Mouse (Mus musculus) neural tube, embryonic 14.5 days (tissue): ENCODE measurements around the gene D8Ertd738e. TPM values are rescaled to one million over a fixed set of nuclear protein-coding genes. Genes with fewer than 3 reads are reported as not detected.

Source experiments
- ATAC-seq: fragments of 200-750 bp; cut with Nextera tagmentation; 2 replicates; pipeline ENCODE4 v1.8.0; 2017; ENCODE audit warnings: low read depth, mild to moderate bottlenecking, moderate TSS enrichment, moderate library complexity
- H3K27ac ChIP-seq: fragments of 300-500 bp; sonication (generic); 2 replicates; pipeline ENCODE4 v1.5.1; 2014; ENCODE audit warnings: low read depth, mild to moderate bottlenecking, control low read depth, low read length, moderate library complexity, mixed read lengths
- H3K27me3 ChIP-seq: fragments of 300-500 bp; sonication (generic); 2 replicates; pipeline ENCODE4 v1.6.1; 2014; ENCODE audit warnings: low read length; ENCODE audit not compliant: control insufficient read depth, insufficient read depth
- H3K36me3 ChIP-seq: fragments of 300-500 bp; sonication (generic); 2 replicates; pipeline ENCODE4 v1.6.1; 2014; ENCODE audit warnings: low read length, mixed read lengths; ENCODE audit not compliant: control insufficient read depth, insufficient read depth
- H3K4me1 ChIP-seq: fragments of 300-500 bp; sonication (generic); 2 replicates; pipeline ENCODE4 v1.6.1; 2014; ENCODE audit warnings: low read length; ENCODE audit not compliant: control insufficient read depth, insufficient read depth
- H3K4me2 ChIP-seq: fragments of 300-500 bp; sonication (generic); 2 replicates; pipeline ENCODE4 v1.6.1; 2014; ENCODE audit warnings: mild to moderate bottlenecking, low read depth, low read length, control low read depth
- H3K4me3 ChIP-seq: fragments of 300-500 bp; sonication (generic); 2 replicates; pipeline ENCODE4 v1.5.1; 2014; ENCODE audit warnings: low read depth, low read length, control low read depth, mixed read lengths
- H3K9ac ChIP-seq: fragments of 300-500 bp; sonication (generic); replicated peaks from 2 replicates; pipeline ENCODE4 v1.6.1; 2014; ENCODE audit warnings: low read depth, mild to moderate bottlenecking, control low read depth, low read length, mixed read lengths
- H3K9me3 ChIP-seq: fragments of 300-500 bp; sonication (generic); 2 replicates; pipeline ENCODE4 v1.6.1; 2016; ENCODE audit warnings: low read length; ENCODE audit not compliant: control insufficient read depth
- WGBS: fragments of 180-500 bp; shearing (Covaris S2); extraction: QIAGEN DNeasy Blood & Tissue Kit; methylation state at CpG from one replicate; pipeline ENCODE4 v1.1.7; 2014; 5-methylcytosine and 5-hydroxymethylcytosine counted together
- polyA plus RNA-seq: library from polyadenylated mRNA; unstranded; fragments of >200 nt; fragmentation: Nextera tagmentation; extraction: Ambion mirVana; gene quantifications from 2 replicates; pipeline ENCODE4 v1.2.1, GENCODE M21; 2014

Gene D8Ertd738e
- polyA plus RNA-seq, 1 experiment from 2014 or later = 294 TPM

DNA sequence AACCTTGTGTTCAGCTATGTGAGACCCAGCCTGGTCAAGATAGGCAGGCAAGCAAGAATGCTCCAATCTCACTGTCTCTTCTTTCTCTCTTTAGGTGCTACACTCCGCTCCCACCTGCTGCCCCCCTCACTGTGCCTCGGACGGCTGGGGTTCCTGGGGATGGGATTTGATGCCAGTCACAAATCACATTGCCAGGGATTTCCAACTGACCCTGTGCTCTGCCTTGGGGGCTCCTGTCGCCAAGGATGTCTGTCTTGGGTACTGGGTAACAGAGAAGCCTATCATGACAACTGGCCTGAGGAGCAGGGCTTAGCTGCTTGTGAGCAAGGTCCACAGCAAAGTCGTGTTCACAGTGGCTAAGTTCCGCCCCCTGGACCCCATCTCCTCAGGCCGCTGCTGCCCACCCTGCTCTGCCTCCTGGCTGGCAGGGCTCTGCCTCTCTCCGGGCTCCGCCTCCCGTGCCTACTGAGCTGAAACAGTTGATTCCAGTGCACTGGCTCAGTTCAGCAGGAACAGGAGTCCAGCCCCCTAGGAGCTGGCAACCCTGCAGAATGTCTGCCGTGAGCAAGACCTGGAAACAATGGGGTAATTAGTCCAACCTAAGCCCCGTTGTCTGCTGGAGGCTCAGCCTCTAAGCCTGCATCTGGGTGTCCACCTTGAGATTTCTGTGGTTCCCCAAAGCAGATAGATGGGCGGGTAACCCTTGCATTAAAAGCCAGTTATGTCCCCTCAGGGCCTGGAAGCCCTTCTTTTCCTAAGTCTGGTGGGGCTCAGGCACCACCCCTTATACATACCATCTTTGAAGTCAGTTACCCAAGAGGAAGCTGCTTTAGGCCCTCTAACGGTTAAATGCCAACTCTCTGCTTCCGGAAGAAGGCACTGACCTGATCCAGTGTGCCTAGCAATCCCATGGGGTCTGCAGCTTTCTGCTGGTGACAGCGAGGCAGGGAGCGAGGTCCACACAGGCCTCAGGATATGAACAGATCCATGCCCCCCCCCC is 40.8 kb downstream of the D8Ertd738e start:
- peaks cover 28% of the 10 kb centered on the region for H3K36me3 ChIP-seq
- no peak; the same call in 1 of the 2 replicates for ATAC-seq
- no peaks in the 10 kb centered on the region for H3K27me3 ChIP-seq
- no peaks in the 10 kb centered on the region for H3K9me3 ChIP-seq
- H3K4me1 ChIP-seq = peaks cover 11% of the 10 kb centered on the region; the same call in 1 of the 2 replicates
- 0 out of 2 replicates have a peak overlapping the region, but pooled peaks have one; percentile 11 for H3K9ac ChIP-seq
- H3K4me3 ChIP-seq = no peak overlapping the region
- H3K4me2 ChIP-seq = no peak overlapping the region
- H3K27ac ChIP-seq = peak overlapping the region; percentile 16; the same call in 1 of the 2 replicates
- WGBS = 43% methylated on average over 17 of the region's 17 CpGs

DNA sequence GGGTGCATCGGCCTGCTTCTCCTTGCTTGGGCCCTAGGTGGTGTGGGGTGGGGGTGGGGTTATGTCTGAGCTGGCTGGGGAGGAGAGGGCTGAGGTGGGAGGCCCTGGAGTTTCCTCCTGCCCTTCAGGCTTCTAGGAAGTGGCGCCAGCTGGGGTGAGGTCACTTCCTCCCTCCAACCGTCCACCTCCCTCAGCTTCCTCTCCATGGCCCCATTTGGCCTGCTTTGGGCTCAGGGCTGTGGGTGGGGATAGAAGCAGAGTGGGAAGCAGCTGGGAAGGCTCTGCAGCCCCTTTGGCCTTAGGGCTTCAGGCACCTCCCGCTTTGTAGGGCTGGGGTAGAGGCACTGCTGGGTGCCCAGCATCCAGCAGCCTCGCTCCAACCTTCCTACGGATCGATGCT is 41.7 kb downstream of the D8Ertd738e start:
- peaks cover 20% of the 10 kb centered on the region for H3K36me3 ChIP-seq
- no peak overlapping the region for H3K27ac ChIP-seq
- H3K9ac ChIP-seq = 0 out of 2 replicates have a peak overlapping the region, but pooled peaks have one; percentile 4
- no peak overlapping the region for H3K4me3 ChIP-seq
- no peak for ATAC-seq
- H3K4me1 ChIP-seq = peaks cover 11% of the 10 kb centered on the region; the same call in 1 of the 2 replicates
- H3K27me3 ChIP-seq = no peaks in the 10 kb centered on the region
- H3K9me3 ChIP-seq = no peaks in the 10 kb centered on the region
- 53% methylated on average over 7 of the region's 7 CpGs for WGBS
- no peak overlapping the region for H3K4me2 ChIP-seq

DNA sequence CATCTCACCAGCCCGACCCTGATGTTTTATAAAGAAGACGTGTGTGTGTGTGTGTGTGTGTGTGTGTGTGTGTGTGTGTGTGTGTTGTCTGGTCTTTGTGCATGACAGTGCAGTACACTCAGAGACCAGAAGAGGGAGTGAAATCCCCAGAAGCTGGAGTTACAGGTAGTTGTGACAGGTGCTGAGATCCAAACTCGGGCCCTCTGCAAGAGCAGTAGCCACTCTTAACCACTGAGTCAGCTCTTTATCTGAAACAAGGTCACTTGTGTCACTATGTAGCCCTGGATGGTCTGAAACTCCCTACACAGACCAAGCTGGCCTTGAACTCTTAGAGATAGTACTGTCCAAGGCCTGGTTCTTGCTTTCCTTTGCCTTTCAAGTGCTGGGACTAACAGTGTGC is 42.9 kb downstream of the D8Ertd738e start:
- Histone ChIP-seq H3K9me3 (no peaks in the 10 kb centered on the region), H3K27ac (no peak overlapping the region), H3K4me3 (no peak overlapping the region), H3K27me3 (no peaks in the 10 kb centered on the region), H3K36me3 (peaks cover 8% of the 10 kb centered on the region; the same call in 1 of the 2 replicates), H3K9ac (no peak overlapping the region), H3K4me1 (peaks cover 11% of the 10 kb centered on the region; the same call in 1 of the 2 replicates), H3K4me2 (no peak overlapping the region)
- ATAC-seq = no peak
- 95% methylated on average over 3 of the region's 3 CpGs for WGBS

DNA sequence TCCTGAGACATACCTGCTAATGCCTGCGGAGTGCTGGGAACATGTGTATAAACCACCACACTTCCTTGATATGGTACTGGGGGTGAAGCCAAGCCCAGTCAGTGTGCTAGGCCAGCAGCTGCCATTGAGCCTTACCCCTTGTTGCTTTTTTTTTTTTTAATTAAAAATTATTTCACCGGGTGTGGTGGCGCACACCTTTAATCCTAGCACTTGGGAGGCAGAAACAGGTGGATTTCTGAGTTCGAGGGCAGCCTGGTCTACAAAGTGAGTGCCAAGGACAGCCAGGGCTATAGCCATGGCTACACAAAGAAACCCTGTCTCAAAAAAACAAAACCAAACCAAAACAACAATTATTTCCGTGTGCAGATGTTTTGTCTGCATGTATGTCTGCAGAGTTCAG is 44.4 kb downstream of the D8Ertd738e start:
- H3K27ac ChIP-seq = no peak overlapping the region
- 93% methylated on average over 5 of the region's 5 CpGs for WGBS
- peaks cover 11% of the 10 kb centered on the region; the same call in 1 of the 2 replicates for H3K4me1 ChIP-seq
- H3K27me3 ChIP-seq = no peaks in the 10 kb centered on the region
- no peaks in the 10 kb centered on the region for H3K9me3 ChIP-seq
- no peak overlapping the region for H3K4me2 ChIP-seq
- H3K9ac ChIP-seq = no peak overlapping the region
- no peak for ATAC-seq
- H3K36me3 ChIP-seq = no peaks in the 10 kb centered on the region
- no peak overlapping the region for H3K4me3 ChIP-seq

DNA sequence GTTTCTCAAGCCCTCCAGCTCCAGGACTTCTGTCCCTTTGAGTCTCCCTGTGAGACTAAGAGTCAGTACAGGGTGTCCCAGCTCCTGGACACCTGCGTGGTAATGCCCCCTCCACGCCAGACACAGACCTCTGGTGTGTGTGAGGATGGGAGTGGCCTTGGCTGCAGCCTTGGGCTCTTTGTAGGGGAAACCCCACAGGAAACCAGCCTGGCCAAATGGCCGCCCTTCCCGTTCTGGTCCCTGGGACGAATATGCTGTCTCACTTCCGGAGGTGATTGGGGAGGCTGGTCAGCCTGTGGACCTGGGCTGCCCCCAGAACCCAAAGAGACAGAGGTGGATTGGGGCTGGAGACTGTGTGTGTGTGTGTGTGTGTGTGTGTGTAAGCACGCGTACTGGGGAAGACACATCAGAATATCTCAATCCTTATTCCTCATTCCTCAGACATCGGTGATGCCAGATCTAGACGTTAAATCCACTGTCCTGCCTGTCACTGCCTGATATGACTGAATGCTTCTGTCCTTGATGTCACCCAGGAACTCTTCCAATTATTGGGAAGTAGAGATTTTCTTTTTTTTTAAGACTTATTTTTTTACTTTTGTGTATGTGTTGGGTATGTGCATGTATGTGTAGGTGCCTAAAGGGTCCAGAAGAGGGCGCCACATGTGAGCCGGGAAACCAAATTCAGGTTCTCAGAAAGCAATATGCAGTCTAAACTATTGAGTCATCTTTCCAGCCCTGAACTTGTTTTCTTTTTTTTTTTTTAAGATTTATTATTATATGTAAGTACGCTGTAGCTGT is 45.3 kb downstream of the D8Ertd738e start:
- Histone ChIP-seq H3K4me2 (peak overlapping the region; percentile 48), H3K9ac (peak overlapping the region; percentile 32; the same call in 1 of the 2 replicates), H3K4me1 (peaks cover 11% of the 10 kb centered on the region; the same call in 1 of the 2 replicates), H3K36me3 (no peaks in the 10 kb centered on the region), H3K27me3 (no peaks in the 10 kb centered on the region), H3K4me3 (peak overlapping the region; percentile 21), H3K27ac (peak overlapping the region; percentile 55), H3K9me3 (no peaks in the 10 kb centered on the region)
- ATAC-seq = no peak
- WGBS = 58% methylated on average over 13 of the region's 13 CpGs

DNA sequence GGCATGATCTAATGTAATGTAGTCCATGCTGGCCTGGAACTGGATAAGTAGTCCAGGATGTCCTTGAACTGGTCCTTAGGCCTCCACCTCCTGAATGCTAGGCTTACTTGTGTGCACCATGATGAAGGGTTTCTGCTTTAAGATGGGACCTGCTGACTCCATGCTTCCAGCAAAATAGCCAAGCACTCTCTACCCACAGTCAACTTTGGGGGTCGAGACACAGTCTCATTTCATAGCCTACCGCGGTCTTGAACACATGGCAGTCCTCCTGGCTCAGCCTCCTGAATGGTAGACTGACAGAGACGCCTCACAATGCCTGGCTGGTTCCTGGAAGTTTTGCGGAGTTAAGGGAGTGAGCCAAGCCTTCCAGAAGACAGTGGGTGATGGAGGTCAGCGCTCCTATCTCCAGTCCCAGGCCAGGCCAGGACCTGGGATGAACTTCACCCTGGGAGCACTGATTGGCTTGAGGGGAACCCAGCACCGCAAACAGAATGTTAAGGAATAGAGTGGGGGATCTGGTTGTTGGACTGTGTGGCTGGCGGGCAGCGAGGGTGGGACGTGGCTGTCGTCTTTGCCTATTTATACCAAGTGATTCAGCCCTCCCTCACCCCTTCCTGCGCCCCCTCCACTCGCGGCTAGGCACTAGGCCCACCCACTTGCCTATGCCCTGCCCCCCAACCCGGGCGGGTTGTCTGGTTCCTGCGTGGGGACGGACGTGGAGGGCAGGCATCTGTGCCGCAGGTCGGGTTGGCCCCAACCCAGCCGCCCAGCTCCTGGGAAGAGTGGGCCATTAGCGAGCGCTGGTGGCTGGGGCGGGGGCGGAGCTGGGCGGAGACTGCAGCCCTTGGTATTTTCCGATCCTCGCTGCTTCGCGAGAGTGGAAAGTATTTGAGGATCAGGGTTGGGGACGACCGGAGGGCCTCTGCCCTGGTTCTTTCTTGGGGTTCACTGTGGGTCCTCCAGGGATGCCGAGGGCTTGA is 46.3 kb downstream of the D8Ertd738e start:
- H3K4me1 ChIP-seq = peaks cover 9% of the 10 kb centered on the region
- no peaks in the 10 kb centered on the region for H3K27me3 ChIP-seq
- WGBS = 12% methylated on average over 34 of the region's 34 CpGs

DNA sequence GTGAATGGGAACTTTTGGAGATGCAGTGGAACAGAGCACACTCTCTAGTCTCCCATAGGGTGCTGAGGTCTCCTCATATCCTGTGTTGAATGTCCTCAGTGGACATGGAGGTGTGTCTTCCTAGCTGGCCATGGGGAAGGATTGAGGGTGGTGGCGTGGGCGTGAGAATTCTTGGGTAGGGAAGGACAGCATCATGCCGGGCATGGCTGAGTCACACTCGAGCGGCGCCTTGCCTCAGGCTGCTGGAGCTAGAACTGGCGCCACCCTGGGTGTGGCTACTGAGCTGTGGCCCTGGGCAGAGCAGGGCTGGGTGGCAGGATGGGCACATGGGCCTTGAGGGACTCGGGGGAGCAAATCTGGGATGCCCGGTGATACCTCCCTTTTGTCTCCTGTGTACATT is 47.1 kb downstream of the D8Ertd738e start:
- WGBS = 89% methylated on average over 9 of the region's 9 CpGs
- Histone ChIP-seq H3K27me3 (no peaks in the 10 kb centered on the region), H3K36me3 (no peaks in the 10 kb centered on the region), H3K4me1 (peaks cover 14% of the 10 kb centered on the region), H3K9me3 (no peaks in the 10 kb centered on the region), H3K4me2 (peak overlapping the region; percentile 48; the same call in 1 of the 2 replicates), H3K4me3 (no peak overlapping the region), H3K9ac (no peak overlapping the region), H3K27ac (no peak overlapping the region)
- ATAC-seq = no peak

More for the DNA sequence above, 46.3 kb downstream of the D8Ertd738e start:
- Histone ChIP-seq H3K4me3 (peak overlapping the region; percentile 21), H3K36me3 (no peaks in the 10 kb centered on the region), H3K9ac (peak overlapping the region; percentile 32), H3K27ac (peak overlapping the region; percentile 55), H3K4me2 (peak overlapping the region; percentile 48), H3K9me3 (no peaks in the 10 kb centered on the region)
- ATAC-seq = peak; percentile 39
